In the genomic region with DNA sequence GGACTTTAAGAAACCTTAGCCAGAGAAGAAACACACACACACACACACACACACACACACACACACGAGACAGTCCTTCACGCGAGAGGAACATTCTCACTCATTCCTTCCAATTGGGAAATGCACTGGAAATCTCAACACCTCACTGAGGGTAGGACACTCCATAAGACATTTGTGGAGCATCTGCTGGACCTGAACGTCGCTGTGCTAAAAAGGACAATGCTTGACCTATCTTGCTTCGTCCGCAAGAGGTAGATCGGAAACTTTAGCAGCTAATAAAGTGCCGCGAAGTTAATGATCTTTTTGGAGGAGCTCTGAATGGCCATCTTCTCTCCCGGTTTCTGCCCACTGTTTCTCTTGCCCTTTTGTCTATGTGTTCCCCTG, we compare ENCODE assay signal across 11 mouse cellular contexts. TPM values are rescaled to one million over a fixed set of nuclear protein-coding genes. Genes with fewer than 3 reads are reported as not detected.
DNase-seq lines count a peak whose midpoint lies in the region; ATAC-seq and TF ChIP-seq lines count a peak whose summit lies in the region.
"Had no signal": no experiment of that assay in that cellular context is flagged by ENCODE, and none has a peak within 500 bp of the region (broad histone marks: within the 10 kb centered on the region; RNA-seq: fewer than 3 reads in every experiment).

No protein-coding gene starts in this region.

- ATAC-seq in liver, embryonic 12.5 days: no peak
- ATAC-seq in liver, postnatal 0 days: no peak
- no peak for ATAC-seq in embryonic facial prominence, embryonic 13.5 days (ENCODE audit: insufficient number of reproducible peaks, insufficient read depth, low FRiP score, low TSS enrichment, low read depth)
- no peak for ATAC-seq in hindbrain, postnatal 0 days
- no peak for ATAC-seq in neural tube, embryonic 15.5 days (ENCODE audit: low FRiP score)
- no peak for ATAC-seq in activated CD4-positive, CD25-positive, alpha-beta regulatory T cell, adult 4 months

- TF ChIP-seq EP300 in liver, postnatal 0 days (IDR thresholded peaks at IDR 0.05; ENCODE audit: low read depth): no peak

- no peaks in the 10 kb centered on the region for H3K36me3 ChIP-seq in liver, embryonic 12.5 days
- H3K36me3 ChIP-seq in liver, postnatal 0 days (replicated peaks; ENCODE audit: insufficient read depth, low read length): no peaks in the 10 kb centered on the region
- no peaks in the 10 kb centered on the region for H3K36me3 ChIP-seq in embryonic facial prominence, embryonic 13.5 days
- H3K36me3 ChIP-seq in hindbrain, postnatal 0 days (ENCODE audit: insufficient read depth, low read length): no peaks in the 10 kb centered on the region
- H3K36me3 ChIP-seq in neural tube, embryonic 15.5 days: no peaks in the 10 kb centered on the region

- H3K27me3 ChIP-seq in liver, embryonic 12.5 days (replicated peaks): peaks cover 51% of the 10 kb centered on the region
- H3K27me3 ChIP-seq in liver, postnatal 0 days (ENCODE audit: insufficient read depth, low read length): peaks cover 26% of the 10 kb centered on the region
- H3K27me3 ChIP-seq in embryonic facial prominence, embryonic 13.5 days: peaks cover 44% of the 10 kb centered on the region
- H3K27me3 ChIP-seq in hindbrain, postnatal 0 days (ENCODE audit: insufficient read depth, low read length): no peaks in the 10 kb centered on the region
- H3K27me3 ChIP-seq in neural tube, embryonic 15.5 days (replicated peaks): 0 out of 2 replicates have a peak, but pooled peaks cover 4% of the 10 kb centered on the region

- H3K4me1 ChIP-seq in liver, embryonic 12.5 days: peaks cover 10% of the 10 kb centered on the region
- 0 out of 2 replicates have a peak, but pooled peaks cover 4% of the 10 kb centered on the region for H3K4me1 ChIP-seq in liver, postnatal 0 days (ENCODE audit: insufficient read depth)
- peaks cover 14% of the 10 kb centered on the region for H3K4me1 ChIP-seq in embryonic facial prominence, embryonic 13.5 days
- H3K4me1 ChIP-seq in hindbrain, postnatal 0 days (ENCODE audit: insufficient read depth, low read length): peaks cover 8% of the 10 kb centered on the region
- H3K4me1 ChIP-seq in neural tube, embryonic 15.5 days: peaks cover 19% of the 10 kb centered on the region

- no peak overlapping the region for H3K4me3 ChIP-seq in liver, embryonic 12.5 days
- H3K4me3 ChIP-seq in liver, postnatal 0 days (ENCODE audit: low read depth, low read length): no peak overlapping the region
- peak overlapping the region; percentile 58; the same call in 1 of the 2 replicates for H3K4me3 ChIP-seq in embryonic facial prominence, embryonic 13.5 days
- H3K4me3 ChIP-seq in hindbrain, postnatal 0 days (ENCODE audit: low read length): peak overlapping the region; percentile 55
- H3K4me3 ChIP-seq in neural tube, embryonic 15.5 days (replicated peaks): peak overlapping the region; percentile 46

- no peaks in the 10 kb centered on the region for H3K9me3 ChIP-seq in liver, embryonic 12.5 days (replicated peaks)
- H3K9me3 ChIP-seq in liver, postnatal 0 days (ENCODE audit: low read length): no peaks in the 10 kb centered on the region
- no peaks in the 10 kb centered on the region for H3K9me3 ChIP-seq in embryonic facial prominence, embryonic 13.5 days
- H3K9me3 ChIP-seq in hindbrain, postnatal 0 days (ENCODE audit: low read length): no peaks in the 10 kb centered on the region
- H3K9me3 ChIP-seq in neural tube, embryonic 15.5 days (replicated peaks): no peaks in the 10 kb centered on the region

- H3K4me2 ChIP-seq in liver, embryonic 12.5 days: peak overlapping the region; percentile 89; the same call in 1 of the 2 replicates
- no peak overlapping the region for H3K4me2 ChIP-seq in liver, postnatal 0 days (ENCODE audit: low read depth, low read length)
- peak overlapping the region; percentile 99 for H3K4me2 ChIP-seq in embryonic facial prominence, embryonic 13.5 days
- H3K4me2 ChIP-seq in hindbrain, postnatal 0 days (ENCODE audit: low read depth, low read length): peak overlapping the region; percentile 72
- H3K4me2 ChIP-seq in neural tube, embryonic 15.5 days: peak overlapping the region; percentile 91

- TF ChIP-seq CTCF in liver, postnatal 0 days (IDR thresholded peaks at IDR 0.05; ENCODE audit: low read depth): no peak
- no peak for TF ChIP-seq CTCF in hindbrain, postnatal 0 days (IDR thresholded peaks at IDR 0.05; ENCODE audit: low read depth)

- WGBS in liver, embryonic 12.5 days (ENCODE audit: insufficient replicate concordance): 44% methylated on average over 11 of the region's 11 CpGs
- WGBS in liver, postnatal 0 days (ENCODE audit: insufficient replicate concordance): 55% methylated on average over 11 of the region's 11 CpGs
- WGBS in embryonic facial prominence, embryonic 13.5 days: 55% methylated on average over 11 of the region's 11 CpGs
- 31% methylated on average over 11 of the region's 11 CpGs for WGBS in hindbrain, postnatal 0 days
- 35% methylated on average over 11 of the region's 11 CpGs for WGBS in neural tube, embryonic 15.5 days

- H3K27ac ChIP-seq in liver, embryonic 12.5 days: no peak overlapping the region
- no peak overlapping the region for H3K27ac ChIP-seq in liver, postnatal 0 days (ENCODE audit: low read depth)
- H3K27ac ChIP-seq in embryonic facial prominence, embryonic 13.5 days: no peak overlapping the region
- no peak overlapping the region for H3K27ac ChIP-seq in hindbrain, postnatal 0 days
- no peak overlapping the region for H3K27ac ChIP-seq in neural tube, embryonic 15.5 days (replicated peaks)

- no peak for DNase-seq in liver, postnatal 0 days
- DNase-seq in hindbrain, postnatal 0 days (ENCODE audit: low spot score): peak; percentile 7
- no peak for DNase-seq in B cell, adult 2 months
- DNase-seq in adrenal gland, adult 18-20 months (ENCODE audit: low spot score in 2 of 2): no peak

- no peak overlapping the region for H3K9ac ChIP-seq in liver, embryonic 12.5 days
- H3K9ac ChIP-seq in liver, postnatal 0 days (replicated peaks): no peak overlapping the region
- H3K9ac ChIP-seq in embryonic facial prominence, embryonic 13.5 days: no peak overlapping the region
- H3K9ac ChIP-seq in hindbrain, postnatal 0 days (replicated peaks; ENCODE audit: low read length): peak overlapping the region; percentile 58
- H3K9ac ChIP-seq in neural tube, embryonic 15.5 days (replicated peaks): no peak overlapping the region; the same call in 1 of the 2 replicates

RNA-seq across cellular contexts. Expression of a gene that starts 1.7 kb away (rescaled TPM):
- polyA plus RNA-seq in liver, embryonic 12.5 days (2016; fragmentation: Nextera tagmentation; extraction: Ambion mirVana): not detected in 2 replicates
- polyA plus RNA-seq in liver, postnatal 0 days (2015; fragmentation: Nextera tagmentation; extraction: Ambion mirVana): not detected in 2 replicates
- polyA plus RNA-seq in embryonic facial prominence, embryonic 13.5 days (2015; fragmentation: Nextera tagmentation; extraction: Ambion mirVana): 1.5 and 2.1 TPM in 2 replicates
- 0.14 and 0.42 TPM in 2 replicates for total RNA-seq in hindbrain, postnatal 0 days (2014; rRNA removed)
- 0.25 and 0.34 TPM in 2 replicates for polyA plus RNA-seq in hindbrain, postnatal 0 days (2015; fragmentation: Nextera tagmentation; extraction: Ambion mirVana)
- 0.12 and 0.37 TPM in 2 replicates for polyA plus RNA-seq in neural tube, embryonic 15.5 days (2015; fragmentation: Nextera tagmentation; extraction: Ambion mirVana)
- not detected for total RNA-seq in adrenal gland, adult 18-20 months (2021)
- under 1 TPM; 0.16 to 0.23 TPM for polyA plus RNA-seq in activated CD4-positive, CD25-positive, alpha-beta regulatory T cell, adult 4 months (2017; shearing (Covaris generic))
- total RNA-seq: adrenal gland, adult 8-10 months; gastrocnemius, adult 8-10 months had no signal
- polyA plus RNA-seq: liver, embryonic 16.5 days had no signal

RNA-seq across cellular contexts. Expression of a gene that starts 12.3 kb away (rescaled TPM):
- 13.0 and 14.2 TPM in 2 replicates for polyA plus RNA-seq in liver, embryonic 12.5 days (2016; fragmentation: Nextera tagmentation; extraction: Ambion mirVana)
- 2.8 and 2.9 TPM in 2 replicates for polyA plus RNA-seq in liver, postnatal 0 days (2015; fragmentation: Nextera tagmentation; extraction: Ambion mirVana)
- polyA plus RNA-seq in embryonic facial prominence, embryonic 13.5 days (2015; fragmentation: Nextera tagmentation; extraction: Ambion mirVana): 19.5 and 20.8 TPM in 2 replicates
- total RNA-seq in hindbrain, postnatal 0 days (2014; rRNA removed): 52.8 and 56.8 TPM in 2 replicates
- 11.7 and 11.8 TPM in 2 replicates for polyA plus RNA-seq in hindbrain, postnatal 0 days (2015; fragmentation: Nextera tagmentation; extraction: Ambion mirVana)
- 18.8 and 19.4 TPM in 2 replicates for polyA plus RNA-seq in neural tube, embryonic 15.5 days (2015; fragmentation: Nextera tagmentation; extraction: Ambion mirVana)
- total RNA-seq in adrenal gland, adult 18-20 months (2021): 10 to 100 TPM; 13.4 to 14.5 TPM
- 1 to 10 TPM; 4.8 to 5.2 TPM for polyA plus RNA-seq in activated CD4-positive, CD25-positive, alpha-beta regulatory T cell, adult 4 months (2017; shearing (Covaris generic))

RNA-seq across cellular contexts. Expression of a gene that starts 28.4 kb away (rescaled TPM):
- polyA plus RNA-seq in liver, embryonic 12.5 days (2016; fragmentation: Nextera tagmentation; extraction: Ambion mirVana): 115 and 118 TPM in 2 replicates
- 50.0 and 51.9 TPM in 2 replicates for polyA plus RNA-seq in liver, postnatal 0 days (2015; fragmentation: Nextera tagmentation; extraction: Ambion mirVana)
- polyA plus RNA-seq in embryonic facial prominence, embryonic 13.5 days (2015; fragmentation: Nextera tagmentation; extraction: Ambion mirVana): 194 and 204 TPM in 2 replicates
- total RNA-seq in hindbrain, postnatal 0 days (2014; rRNA removed): 90.8 and 91.8 TPM in 2 replicates
- 159 and 164 TPM in 2 replicates for polyA plus RNA-seq in hindbrain, postnatal 0 days (2015; fragmentation: Nextera tagmentation; extraction: Ambion mirVana)
- 164 and 170 TPM in 2 replicates for polyA plus RNA-seq in neural tube, embryonic 15.5 days (2015; fragmentation: Nextera tagmentation; extraction: Ambion mirVana)
- total RNA-seq in adrenal gland, adult 18-20 months (2021): 100 to 1,000 TPM; 114 to 123 TPM
- 100 to 1,000 TPM; 151 to 173 TPM for polyA plus RNA-seq in activated CD4-positive, CD25-positive, alpha-beta regulatory T cell, adult 4 months (2017; shearing (Covaris generic))

Comparison
In these comparisons a context has a peak if more than half of its experiments do, and no peak if none do; other contexts are left out.
1. H3K4me3 ChIP-seq: peak in embryonic facial prominence, embryonic 13.5 days (single experiment), hindbrain, postnatal 0 days (single experiment) and neural tube, embryonic 15.5 days (single experiment); none in liver, embryonic 12.5 days (single experiment) and liver, postnatal 0 days (single experiment).